Mouse (Mus musculus) embryonic fibroblast, embryonic 13.5 days (primary cell): Measurements from ENCODE around the gene Sec14l1. TPM values are rescaled to one million over a fixed set of nuclear protein-coding genes. Genes with fewer than 3 reads are reported as not detected.
"Not testable (repeated sequence)": the region's sequence is repeated elsewhere in the genome, so short reads cannot be mapped to it uniquely, and the experiment has no call there.

ENCODE experiments used
- H3K27ac ChIP-seq: 2 replicates; pipeline ENCODE4 v1.5.1; 2012; ENCODE audit warnings: low read length, control low read depth, inconsistent platforms; ENCODE audit not compliant: insufficient read depth
- H3K4me1 ChIP-seq: 2 replicates; pipeline ENCODE4 v1.6.1; 2011; ENCODE audit warnings: low read length; ENCODE audit not compliant: control insufficient read depth, insufficient read depth
- H3K4me3 ChIP-seq: 2 replicates; pipeline ENCODE4 v1.5.1; 2011; ENCODE audit warnings: mild to moderate bottlenecking, control low read depth, low read length; ENCODE audit not compliant: insufficient read depth
- CTCF ChIP-seq: IDR thresholded peaks from 2 replicates; pipeline ENCODE4 v1.5.1; 2011; ENCODE audit warnings: mild to moderate bottlenecking, control low read depth, low read length, moderate library complexity, borderline replicate concordance; ENCODE audit not compliant: insufficient read depth
- POLR2A ChIP-seq: IDR thresholded peaks from 2 replicates; pipeline ENCODE4 v1.6.1; 2011; ENCODE audit warnings: low read depth, mild to moderate bottlenecking, control low read depth, low read length, moderate library complexity
- polyA plus RNA-seq: library from polyadenylated mRNA; stranded (reverse); fragments of >200 nt; gene quantifications from 2 replicates; pipeline ENCODE4 v1.2.4, GENCODE M21; 2011; ENCODE audit warnings: low read depth; ENCODE audit not compliant: missing spikeins, insufficient read length

Gene Sec14l1
- polyA plus RNA-seq, 1 experiment, result 70.4 TPM

DNA sequence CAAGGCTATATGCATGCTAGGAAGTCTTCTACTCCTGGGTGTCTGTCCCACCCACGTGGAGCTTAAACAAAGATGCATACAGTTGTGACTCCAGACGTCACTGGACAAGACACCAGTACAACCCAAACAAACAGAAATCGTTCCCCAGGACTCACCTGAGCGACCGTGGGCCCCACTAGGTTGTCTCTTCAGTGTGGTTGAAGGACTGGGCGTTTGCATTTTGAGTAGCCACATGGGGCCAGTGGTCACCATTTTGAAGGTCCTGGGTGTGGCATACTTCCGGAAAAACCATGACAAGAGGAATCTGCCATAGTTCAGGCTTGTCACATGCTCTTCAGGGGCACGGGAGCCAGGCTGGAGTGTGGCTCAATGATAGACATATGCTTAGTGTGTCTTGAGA is 37.1 kb upstream of the Sec14l1 start:
- Histone ChIP-seq H3K4me3 (peak overlapping the region; percentile 80), H3K27ac (no peak overlapping the region), H3K4me1 (peaks cover 20% of the 10 kb centered on the region)
- TF ChIP-seq POLR2A (no peak), CTCF (no peak)

DNA sequence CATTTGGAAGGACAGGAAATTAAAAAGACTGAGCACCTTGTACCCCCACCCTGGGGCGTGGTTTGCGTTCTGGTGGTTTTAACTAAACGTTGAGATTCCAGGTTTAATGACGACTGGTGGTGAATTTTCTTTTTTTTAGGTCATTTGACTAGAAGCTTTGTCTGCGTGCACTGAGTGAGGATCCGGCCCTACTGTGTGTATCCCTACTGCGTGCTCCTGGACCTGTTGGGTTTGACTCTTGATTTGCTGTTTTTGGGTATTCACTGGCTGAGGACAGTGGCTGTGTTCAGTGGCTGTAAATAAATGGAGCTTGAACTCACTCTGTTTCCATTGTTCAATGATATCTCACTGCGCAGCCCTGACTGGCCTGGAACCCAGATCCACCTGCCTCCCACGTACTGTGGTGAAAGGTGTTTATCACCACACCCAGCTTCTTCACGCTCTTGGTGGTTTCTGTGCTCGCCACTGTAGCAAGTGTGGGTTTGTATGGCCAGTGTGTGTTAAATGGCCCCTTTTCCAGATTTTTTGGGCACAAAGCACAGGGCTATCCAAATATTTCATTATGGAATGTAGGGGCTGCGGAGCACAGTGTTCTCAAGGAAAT is 36.2 kb upstream of the Sec14l1 start:
- Histone ChIP-seq H3K4me3 (no peak overlapping the region), H3K4me1 (peaks cover 20% of the 10 kb centered on the region), H3K27ac (no peak overlapping the region)
- TF ChIP-seq CTCF, result no peak
- TF ChIP-seq POLR2A, result no peak

DNA sequence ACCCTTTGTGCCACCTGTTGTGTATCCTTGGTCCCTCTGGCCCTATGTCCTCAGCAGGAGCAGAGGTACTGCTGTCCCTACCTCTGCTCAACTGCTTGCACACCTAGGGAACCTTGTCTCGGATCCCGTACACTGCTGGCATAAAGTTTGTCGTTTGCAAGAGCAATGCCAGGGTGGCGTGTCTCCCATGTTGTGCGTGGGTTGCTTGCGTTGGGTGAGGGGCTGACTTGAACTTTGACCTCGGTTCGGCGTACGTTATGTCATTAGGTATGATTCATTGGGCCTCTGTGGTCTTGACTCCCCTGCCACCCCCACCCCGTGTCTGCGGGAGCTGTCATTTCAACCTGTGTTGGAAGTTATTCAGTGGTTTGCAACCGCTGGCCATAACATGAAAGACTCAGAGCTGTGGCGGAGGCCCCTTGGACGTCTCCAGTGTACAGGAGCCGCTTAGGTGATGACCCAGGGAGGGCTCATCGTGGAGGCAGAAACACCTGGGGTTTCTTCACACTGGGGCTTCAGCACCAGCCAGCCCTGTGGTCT is 35.2 kb upstream of the Sec14l1 start:
- Histone ChIP-seq H3K4me1 (peaks cover 20% of the 10 kb centered on the region), H3K4me3 (no peak overlapping the region), H3K27ac (no peak overlapping the region)
- TF ChIP-seq POLR2A (no peak), CTCF (no peak)

DNA sequence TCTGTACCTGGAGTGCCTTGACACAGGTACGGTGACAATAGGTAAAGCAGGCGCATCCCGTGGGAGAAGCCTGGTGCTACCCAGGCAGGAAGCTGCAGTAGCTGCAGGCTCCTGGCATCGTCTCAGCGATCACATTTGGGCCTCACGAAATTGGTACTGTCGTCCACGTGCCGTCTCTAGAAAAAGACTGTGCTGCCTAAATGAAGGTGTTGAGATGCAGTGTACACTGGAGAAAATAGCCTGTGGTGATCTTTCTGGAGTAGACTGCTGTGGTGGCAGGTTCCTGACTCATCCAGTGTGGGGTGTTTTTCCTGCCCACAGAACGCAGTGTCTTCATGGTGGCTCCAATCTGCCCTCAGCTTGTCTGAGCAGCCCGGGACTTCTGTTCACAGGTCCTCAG is 34.8 kb upstream of the Sec14l1 start:
- TF ChIP-seq POLR2A (no peak), CTCF (no peak)

DNA sequence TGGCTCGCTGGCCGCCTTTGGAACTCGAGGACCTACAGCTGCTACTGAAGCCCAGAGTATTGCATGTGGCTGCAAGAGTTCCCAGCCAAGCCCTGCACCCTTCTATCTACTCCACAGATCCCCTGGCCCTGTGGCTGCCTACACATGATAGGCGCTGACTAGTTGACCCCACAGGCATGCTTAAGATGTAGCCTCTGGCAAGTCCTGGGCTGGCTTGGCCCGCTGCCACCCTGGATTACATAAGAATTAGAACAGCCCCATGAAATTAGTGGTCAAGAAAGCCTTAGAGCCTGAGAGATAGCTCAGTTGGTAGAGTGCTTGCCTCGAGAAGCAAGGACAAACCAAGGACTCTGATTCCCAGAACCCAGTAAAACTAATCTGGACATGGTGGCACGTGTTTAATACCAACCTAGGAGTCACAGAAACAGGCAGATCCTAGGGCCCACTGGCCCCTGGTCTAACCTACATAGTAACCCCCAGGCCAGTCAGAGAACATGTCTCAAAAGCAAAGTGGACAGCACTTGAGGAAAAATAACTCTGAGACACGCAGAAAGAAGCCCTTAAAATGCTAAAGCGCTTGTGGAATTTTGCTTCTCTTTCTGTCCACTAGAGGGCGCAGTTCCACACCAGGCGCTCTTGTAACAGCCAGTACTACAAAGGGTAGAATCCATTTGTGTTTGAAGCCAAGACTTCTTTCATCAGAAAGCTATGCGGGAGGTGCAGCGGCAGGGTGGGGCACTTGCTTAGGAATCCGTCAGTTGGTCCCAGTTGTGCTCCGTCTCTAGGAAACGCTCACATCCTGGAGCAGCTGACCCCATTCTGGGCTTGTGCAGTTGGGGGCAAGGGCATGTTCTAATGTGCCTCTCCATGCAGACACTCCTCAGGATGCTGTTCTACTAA is 33.6 kb upstream of the Sec14l1 start:
- TF ChIP-seq CTCF, result 0 out of 2 replicates have a peak, but pooled peaks have one; percentile 10
- no peak for TF ChIP-seq POLR2A

More for the DNA sequence above, 34.8 kb upstream of the Sec14l1 start:
- Histone ChIP-seq H3K4me1 (peaks cover 20% of the 10 kb centered on the region), H3K4me3 (no peak overlapping the region), H3K27ac (no peak overlapping the region)

DNA sequence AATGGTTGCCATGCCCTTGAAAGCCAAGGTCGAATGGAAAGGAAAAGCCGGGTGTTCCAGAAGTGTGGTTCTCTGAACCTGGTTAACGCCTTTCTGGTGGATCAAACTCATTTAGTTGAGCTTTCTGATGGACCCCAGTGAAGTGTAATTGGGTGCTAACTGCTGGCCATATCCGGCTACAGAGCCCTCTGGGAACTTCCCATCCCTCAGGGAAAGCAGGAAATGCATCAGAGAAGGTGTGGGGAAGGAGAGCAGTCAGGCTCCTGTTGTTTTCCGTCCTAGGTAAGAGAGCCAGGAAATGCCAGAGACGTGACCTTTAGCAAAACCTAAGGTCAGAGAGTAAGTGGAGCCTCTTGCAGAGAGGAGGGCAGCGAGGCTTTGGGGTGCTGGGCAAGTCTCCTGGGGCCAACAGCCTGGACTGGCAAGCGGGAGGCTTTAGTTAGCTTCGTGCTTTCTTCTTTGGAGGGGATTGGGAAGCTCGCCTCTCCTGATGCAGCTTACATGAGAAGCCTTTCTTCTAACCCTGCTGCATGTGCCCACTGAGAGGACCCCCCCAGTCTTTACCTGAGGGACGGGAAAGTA is 32.5 kb upstream of the Sec14l1 start:
- H3K4me1 ChIP-seq, result peaks cover 20% of the 10 kb centered on the region
- no peak overlapping the region for H3K4me3 ChIP-seq
- TF ChIP-seq POLR2A (no peak), CTCF (no peak)
- peak overlapping the region; percentile 51 for H3K27ac ChIP-seq

More for the DNA sequence above, 33.6 kb upstream of the Sec14l1 start:
- Histone ChIP-seq H3K4me1 (peaks cover 20% of the 10 kb centered on the region), H3K27ac (peak overlapping the region; percentile 79), H3K4me3 (no peak overlapping the region)

DNA sequence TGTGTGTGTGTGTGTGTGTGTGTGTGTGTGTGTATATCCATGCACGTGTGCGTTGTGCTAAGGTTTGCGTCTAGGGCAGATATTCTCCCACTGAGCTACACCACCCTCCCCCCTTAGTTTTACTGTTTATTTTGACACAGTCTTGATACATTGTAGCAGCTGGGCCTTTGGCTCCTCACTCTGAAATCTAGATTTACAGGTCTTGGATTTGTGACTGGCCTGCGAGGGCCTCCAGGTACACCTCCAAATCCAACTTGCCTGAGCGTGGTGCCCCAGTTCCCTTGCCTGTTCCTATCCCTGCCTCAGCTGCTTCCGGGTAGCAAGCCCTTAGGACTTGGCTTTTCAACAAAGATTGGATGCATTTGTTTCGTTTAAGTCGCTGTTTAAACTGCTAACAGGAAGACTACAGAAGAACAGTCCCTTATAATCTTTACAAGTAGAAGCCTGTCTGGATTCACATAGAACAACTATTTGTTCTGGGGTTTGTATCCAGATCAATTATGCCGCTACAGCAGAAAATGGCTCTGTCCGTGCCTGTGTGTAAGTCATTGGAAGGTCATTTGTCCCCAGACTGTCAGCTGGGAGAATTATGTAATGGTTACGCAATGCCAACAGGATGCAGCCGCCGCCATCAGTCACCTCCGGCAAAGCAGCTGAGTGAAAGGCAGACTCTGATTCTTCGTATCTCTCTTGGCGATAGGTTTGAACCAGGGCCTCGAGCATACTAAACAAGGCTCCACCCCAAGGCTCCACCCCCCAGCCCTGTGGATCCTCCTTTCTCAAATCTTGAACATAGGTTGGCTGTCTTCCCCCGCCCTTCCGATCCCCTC is 31.7 kb upstream of the Sec14l1 start:
- no peak overlapping the region for H3K27ac ChIP-seq
- TF ChIP-seq CTCF (no peak), POLR2A (no peak)
- no peak overlapping the region for H3K4me3 ChIP-seq

DNA sequence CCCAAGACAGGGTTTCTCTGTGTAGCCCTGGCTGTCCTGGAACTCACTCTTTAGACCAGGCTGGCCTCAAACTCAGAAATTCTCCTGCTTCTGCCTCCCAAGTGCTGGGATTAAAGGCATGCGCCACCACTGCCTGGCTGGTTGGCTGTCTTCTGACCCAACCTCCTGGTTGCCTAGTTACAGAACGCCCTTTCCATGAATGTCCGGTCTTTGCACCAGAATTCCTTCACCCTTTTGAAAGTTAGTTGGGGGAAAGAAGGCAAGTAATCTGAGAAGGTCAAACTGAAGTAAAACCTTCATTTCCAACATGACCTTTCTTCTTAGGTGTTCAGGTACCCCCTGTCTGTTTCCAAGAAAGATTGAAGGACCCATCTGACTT is 31.1 kb upstream of the Sec14l1 start:
- peaks cover 17% of the 10 kb centered on the region for H3K4me1 ChIP-seq
- H3K4me3 ChIP-seq, H3K27ac ChIP-seq: not testable (repeated sequence)

More for the DNA sequence above, 31.7 kb upstream of the Sec14l1 start:
- peaks cover 17% of the 10 kb centered on the region for H3K4me1 ChIP-seq

DNA sequence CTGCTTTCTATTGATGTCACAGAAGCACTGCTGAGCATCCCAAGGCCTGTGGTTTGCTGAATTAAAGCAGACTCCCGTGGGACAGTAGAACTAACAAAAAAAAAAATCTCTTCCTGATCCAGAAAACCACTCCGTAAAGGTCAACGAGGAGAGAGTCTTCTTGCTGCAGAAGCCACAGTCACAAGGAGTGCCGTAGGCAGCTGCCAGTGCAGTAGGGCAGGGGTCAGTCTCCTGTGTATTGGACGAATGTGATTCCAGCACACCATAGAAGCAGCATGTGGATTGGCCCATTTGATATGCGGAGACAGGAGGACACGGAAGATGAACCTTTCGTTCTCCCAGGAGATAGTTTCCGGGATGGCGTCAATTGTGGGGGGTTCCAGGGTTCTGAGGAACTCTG is 28.8 kb upstream of the Sec14l1 start:
- TF ChIP-seq POLR2A (no peak), CTCF (no peak)
- Histone ChIP-seq H3K4me1 (peaks cover 10% of the 10 kb centered on the region), H3K27ac (no peak overlapping the region), H3K4me3 (no peak overlapping the region)
